Mouse (Mus musculus) thymus, postnatal 4 days (tissue): ENCODE measurements at regions not wholly inside any gene's neighbourhood (a gene's known extent, or its start where the extent isn't known, plus 50 kb on each side); places are given as distances from the start of the nearest gene placed in this dataset.

Experiments used
- DNase-seq: peaks from one replicate; pipeline ENCODE4 v3.0.0; 2021

DNA sequence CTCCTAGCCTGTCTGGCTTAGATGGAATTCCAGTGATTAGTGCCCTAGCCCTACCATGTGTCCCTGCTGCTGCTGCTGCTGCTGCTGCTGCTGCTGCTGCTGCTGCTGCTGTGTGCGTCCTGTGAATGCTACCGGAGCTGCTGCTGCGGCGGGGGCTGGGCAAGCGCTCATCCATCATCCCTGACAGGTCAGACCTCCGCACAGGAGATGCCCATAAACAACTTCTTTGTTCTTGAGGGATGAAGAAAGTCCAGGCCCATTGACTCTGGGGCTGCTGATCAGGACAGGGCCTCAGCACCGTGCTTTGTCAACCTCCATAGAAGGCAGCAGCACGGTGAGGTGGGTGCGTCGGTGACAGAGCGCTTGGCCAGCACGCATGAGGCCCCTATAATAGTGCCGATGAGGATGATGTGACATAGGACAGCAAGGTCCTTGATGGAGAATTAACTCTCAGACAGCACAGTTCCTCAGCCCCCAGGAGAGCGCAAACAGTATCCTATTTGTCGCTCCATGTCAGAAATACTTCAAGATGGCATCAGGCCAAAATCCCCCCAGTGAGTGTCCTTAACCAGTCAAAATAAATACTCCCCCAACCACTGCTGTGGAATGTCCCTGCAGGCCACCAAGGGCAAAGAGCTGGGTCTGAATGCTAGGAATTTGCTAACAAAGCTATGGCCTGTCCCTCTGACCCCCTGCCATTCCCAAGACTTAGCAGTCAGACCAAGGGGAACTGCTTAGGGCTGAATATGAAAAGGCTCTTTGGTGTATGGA lies 95.1 kb upstream of the Errfi1 start:
- no peak for DNase-seq

DNA sequence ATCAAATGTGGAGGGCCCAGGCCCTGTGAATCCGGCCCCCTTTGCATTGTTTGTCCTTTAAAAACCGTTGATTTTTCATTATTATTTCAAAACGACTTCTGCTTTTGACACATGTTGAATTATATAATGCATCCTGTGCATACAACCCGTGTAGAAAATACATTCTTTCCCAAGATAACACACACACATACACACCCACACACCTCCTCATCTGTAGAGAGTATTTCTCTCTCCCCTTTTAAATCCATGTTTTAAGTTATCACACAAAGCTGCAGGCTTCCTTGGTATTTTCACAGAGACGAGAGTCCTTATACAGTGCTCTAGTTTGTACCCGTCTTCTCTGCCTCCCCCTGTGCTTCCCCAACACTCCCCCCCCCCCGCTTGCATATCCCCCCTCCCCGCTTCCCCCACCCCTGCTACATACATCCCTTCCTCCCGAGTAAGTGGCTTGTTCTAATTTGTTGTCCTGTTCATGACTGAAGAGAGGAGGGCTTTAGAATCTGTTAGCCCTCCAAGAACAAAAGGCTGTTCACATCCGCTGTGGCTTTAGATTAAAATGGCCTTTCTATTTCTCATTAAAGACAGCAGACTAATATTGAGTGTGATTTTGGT lies 95.8 kb upstream of the Errfi1 start:
- no peak for DNase-seq

DNA sequence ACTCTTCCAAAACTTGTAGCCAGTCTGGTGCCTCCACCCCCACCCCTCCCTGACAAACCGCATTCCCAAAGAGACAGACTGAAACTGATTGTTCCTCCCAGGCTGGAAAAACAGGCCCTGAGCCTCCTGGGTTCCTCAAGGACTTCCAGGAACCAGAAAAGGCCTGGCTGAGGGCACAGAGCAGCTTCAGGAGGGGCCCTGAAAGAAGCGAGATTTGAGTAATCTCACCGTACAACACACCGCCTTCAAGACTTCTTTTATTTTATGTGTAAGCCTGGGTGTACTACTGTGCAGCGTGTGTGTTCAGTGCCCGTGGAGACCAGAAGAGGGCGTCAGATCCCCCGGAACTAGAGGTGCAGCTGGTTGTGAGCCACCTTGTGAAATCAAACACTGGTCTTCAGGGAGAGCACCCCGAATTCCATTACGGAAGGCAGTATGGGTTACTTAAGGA lies 96.4 kb upstream of the Errfi1 start:
- DNase-seq: peak; percentile 40

DNA sequence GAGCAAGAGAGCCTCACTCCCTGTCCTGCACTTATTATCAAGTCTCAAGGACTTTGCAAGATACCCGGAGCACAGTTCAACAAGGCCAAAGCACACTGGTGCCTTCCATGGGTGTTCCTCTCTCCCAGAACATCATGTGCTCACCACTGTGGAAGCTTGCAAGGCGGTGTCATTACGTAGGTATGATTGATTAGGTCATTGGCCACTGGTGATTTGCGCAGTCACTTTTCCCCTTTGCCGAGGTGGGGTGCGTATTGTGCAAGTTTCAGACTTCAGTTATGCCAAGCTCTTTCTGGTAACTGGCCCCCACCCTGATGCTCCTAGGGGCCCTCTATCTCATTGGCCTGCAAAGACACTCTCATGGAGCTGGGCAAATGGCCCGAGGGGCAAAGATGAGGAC lies 98.3 kb upstream of the Errfi1 start:
- DNase-seq: no peak

DNA sequence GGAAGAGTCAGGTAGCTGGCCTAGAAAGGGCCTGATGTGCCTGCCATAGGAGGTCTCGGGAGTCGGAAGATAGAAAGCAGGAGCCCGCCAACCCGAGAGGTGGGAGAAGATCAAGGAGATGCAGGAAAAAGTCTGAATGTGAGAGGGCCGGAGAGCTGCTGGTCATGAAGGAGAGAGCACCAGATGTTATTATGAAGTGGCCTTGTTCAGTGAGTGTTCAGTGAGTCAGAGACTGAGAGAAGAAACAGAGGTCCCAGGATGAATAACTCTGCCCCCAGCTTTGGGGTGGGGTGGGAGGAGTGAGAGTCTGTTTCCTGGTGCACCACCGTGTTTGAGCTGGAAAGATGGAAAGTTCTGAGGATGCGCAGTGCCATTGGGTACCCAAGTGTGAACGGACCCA lies 100.2 kb upstream of the Slc45a1 start:
- DNase-seq: no peak

DNA sequence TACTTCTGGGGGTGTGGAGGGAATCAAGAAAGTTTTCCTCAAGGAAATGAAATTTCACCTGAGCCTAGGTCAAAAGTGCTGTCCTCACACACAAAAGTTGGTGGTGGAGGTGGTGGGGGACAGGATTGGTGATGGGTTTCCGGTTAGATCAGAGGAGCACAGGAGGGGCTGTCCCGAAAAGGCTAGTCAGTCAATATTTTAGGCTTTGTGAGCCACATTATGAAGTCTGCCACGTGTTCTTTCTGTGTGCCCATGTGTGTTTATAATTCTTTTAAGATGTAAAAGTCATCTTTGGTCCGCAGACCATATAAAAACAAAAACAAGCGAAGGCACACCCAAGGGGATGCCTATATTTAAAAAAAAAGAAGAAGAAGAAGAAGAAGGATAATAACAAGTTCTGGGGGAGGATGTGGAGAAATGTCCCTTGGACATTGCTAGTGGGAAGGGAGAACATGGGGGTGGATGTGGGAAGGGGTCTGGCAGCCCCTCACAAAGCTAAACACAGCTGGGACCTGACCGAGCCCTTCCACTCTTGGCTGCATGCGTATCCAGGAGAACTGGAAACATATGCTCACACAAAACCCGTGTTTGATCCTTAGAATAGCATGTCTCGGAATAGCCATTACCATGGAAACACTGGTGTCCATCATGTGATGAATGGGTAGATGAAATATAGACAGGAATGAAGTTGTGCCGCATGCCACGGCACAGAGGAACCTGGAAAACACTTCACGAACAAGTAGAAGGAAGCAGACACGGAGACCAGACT lies 98.7 kb upstream of the Slc45a1 start:
- no peak for DNase-seq

DNA sequence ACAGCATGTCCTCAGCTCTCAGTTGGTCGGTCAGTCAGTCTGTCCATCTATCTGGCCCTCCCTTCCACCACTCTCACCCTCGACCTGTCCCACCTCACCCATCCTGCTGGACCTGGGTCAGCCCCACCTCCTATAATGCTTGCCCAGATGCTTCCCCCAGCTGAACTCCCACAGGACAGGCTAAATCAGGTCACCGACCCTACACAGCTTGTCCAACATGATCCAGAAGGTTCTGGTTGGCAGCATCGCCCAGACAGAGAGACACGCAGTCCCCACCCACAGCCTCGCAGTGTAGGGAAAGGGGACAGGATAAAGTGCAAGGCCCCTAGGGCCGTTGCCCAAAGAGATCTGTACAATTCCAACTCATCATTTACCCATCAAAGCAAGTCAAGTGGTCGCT lies 97.1 kb upstream of the Slc45a1 start:
- DNase-seq: no peak

DNA sequence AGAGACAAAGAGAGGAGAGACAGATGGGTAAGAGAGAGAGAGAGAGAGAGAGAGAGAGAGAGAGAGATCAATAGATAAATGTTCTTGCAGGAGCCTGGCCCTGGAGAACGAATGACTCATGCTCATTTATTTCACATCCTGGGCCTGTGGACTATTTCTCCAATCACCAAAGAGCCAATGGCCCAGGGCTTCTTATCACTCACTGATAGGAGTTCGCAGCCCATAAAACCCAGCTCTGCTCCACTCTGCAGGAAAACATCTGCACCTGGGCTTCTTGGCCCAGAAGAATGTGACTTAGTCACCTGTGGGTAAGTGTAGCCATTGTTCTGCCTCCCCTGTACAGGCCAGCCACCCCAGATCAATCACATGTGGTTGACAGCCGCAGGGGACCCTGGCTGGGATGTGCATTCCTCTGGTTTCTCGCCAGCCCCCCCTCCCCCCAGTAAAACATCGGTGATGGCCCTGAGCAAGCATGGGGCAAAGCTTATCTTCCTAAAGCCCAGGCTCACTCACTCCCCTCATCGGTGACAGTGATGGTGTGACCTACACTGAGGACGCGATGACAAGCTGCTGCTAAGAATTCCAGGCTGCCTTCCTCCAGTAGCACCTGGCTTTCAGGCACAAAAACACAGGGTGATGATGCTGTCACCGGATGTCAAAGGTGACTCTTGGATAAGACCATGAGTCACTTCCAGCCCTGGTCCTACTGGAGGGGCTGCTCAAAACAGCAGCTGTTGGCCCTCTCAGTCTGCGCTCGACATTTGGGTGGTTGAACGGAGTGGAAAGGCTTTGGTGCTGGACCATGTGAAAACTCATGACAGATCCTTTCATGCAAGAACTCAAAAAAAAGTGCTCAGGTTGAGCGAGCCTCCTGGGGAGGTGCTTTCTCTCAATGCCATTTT lies 96.4 kb upstream of the Slc45a1 start:
- DNase-seq: peak; percentile 17

DNA sequence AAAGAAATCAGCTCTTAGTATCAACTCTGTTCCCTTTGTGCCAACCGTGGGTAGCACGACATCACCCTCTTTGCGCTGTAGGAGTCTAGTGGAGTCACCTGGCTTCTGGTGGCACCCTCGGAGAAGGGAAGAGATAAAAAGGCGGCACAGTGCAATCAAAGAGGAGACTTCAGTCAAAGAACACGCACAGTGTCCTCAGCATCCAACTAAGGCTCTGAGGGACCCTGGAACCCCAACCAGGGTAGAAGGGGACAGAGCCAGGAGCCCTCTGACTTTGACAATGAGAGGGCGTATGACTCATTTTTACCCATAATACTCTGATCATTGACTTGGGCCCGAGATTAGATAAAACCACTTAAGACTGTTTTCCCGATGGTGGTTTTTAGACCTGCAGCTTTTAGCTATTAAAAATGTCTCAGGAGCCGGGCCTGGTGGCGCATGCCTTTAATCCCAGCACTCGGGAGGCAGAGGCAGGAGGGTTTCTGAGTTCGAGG lies 94.5 kb upstream of the Slc45a1 start:
- DNase-seq: peak; percentile 56

DNA sequence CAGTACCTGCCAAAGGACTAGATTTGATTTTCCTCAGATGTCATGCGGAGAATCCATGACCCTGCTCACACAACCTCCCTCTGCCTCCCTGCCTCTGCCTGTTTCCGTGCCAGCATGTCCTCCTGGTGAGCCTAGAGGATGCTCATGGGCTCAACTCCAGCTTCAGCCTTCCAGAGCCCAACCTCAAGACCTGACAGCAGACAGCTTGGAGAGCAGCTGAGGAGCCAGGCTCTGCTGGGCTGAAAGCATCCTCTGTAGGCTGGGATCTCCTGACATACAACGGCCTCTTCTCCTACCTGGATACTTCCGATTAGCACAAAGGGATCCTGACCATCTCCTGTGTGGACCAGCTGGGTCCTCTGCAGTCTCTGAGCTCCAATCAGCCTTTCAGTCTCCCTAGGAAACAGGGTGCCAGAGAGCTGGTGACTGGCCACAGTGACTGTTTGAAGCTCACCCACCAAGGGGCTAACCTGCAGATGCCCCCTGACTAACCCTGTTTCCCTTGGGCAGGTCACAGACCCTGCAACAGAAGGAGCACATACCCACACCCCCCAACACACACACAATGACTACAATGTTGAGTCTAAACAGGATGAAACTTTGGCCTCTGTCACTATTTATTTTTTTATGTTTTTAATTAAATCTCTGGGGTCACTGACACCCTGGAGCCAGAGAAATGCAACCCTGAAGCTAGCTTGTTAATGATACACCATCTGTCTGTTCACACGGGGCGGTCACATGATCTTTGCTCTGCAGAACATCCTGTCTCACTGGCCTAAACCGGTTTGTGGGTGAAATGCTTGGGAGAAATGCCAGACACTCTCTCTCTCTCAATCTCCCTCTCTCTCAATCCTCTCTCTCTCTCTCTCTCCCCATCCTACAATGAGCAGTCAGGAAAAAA lies 93.8 kb upstream of the Slc45a1 start:
- peak; percentile 62 for DNase-seq

DNA sequence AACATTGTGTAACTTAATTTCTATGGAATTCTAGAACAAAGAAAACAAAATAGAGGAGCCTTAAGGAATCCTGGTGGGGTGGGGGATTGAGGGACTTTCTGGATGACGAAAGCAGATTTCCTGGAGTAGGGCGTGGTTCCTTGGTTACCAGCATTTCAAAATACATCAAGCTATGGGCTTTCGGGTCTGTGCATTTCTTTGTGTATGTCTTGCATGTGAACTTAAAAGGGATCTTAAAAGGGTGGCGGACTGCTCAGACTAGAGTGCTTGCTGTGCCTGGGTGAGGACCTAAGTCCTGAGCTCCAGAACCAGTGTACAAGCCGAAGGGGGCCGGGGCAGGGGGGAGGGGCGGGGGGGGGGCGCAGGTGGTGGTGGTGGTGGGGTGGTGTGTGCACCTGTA lies 91.5 kb upstream of the Slc45a1 start:
- peak; percentile 27 for DNase-seq

DNA sequence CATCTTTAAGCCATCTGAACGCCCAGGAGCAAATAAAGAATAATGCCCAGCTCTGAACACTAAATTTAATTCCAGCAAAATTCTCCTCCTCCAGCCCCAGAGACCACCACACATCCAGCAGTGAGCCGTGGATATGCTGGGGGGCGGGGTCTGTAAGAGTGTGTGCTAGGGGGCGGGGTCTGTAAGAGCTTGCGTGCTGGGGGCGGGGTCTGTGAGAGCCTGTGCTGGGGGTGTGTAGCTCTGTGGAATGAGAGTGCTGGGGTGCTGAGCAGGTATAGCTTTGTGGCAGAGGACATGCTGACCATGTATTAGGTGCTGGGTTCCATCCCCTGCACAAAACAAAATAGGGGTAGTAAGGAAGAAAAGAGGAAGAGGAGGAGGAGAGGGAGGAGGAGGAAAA lies 91.1 kb upstream of the Slc45a1 start:
- peak; percentile 84 for DNase-seq

DNA sequence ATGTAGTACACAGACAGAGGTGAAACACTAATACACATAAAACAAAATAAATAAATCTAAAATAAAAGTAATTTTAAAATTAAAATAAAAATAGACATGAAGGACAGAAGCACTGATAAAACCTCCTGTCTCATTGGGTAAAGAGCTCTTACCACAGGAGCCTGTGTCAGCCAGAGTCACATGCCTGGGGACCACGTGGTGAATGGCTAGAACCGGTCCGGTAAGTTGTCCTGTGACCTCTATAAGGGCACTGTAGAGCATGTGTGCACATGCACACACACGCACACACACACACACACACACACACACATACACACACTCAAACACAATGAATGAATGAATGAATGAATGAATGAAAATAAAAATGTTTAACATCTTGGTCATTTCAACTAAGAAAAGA lies 89.8 kb upstream of the Slc45a1 start:
- DNase-seq: no peak

DNA sequence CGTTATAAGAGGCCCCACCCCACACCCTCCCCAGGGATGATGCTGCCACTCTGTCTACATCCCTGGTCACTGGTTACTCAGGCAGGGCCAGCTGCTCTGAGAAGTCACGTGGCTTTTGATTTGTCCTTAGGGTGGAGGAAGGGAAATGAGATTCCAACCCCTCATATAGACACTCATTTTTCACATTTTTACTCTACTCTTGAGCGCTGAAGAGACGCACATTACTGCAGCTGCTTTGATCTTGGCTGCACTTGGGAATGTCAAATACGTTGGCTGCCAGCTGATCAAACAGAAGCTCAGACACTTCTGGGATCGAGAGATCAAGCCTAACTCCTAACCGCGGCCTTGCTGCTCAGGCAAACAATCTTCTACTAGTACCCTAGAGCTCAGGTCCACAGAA lies 88.2 kb upstream of the Slc45a1 start:
- no peak for DNase-seq

DNA sequence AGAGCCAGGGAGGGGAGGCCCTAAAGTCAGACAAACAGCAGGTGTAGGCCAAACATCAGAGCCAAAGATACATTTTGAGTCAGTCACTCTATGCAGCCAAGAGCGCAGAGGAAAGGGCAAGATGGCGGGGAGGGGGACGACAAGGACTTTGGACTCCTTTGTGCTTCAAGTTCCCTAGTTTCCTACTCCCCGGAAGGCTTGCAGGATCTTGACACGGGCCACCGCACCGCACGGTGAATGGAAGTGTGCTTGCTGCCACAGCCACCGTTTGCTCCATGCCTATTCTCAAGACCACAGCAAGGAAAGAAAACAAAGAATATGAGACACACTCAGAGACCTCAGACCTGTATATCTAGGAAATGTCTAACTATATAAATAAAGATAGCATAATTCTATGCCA lies 86.8 kb upstream of the Slc45a1 start:
- no peak for DNase-seq

DNA sequence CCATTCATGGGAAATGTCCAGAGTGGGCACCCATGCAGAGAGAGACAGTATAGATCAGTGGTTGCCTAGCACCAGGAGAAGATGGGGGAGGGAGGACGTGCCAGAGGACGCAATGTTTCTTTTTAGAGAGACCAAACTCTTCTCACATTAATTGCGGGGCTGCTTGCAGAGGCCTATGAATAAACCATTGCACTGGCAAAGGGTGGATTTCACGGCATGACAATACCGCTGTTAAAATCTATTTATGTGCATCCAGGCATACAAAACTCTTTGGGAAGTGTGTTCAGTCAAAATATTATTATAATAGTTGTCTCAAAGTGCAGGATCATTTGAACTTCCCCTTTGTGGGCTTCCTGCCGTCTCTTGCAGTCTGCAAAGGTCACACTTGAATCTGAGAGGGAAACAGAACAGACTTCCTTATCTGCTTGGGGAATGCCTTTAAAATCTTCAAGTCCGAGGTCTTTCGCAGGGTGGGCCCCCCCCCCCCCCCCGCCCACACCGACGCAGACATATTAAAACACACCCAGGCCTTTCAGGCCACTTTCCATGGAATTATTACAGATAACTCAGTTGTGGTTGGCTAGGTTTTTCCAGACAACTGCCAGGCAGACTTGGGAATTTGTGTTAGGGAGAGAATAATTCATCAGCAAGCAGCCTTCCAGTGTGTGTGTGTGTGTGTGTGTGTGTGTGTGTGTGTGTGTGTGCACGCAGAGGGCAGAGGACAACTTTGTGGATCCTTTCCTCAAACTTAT lies 78.3 kb upstream of the Slc45a1 start:
- DNase-seq: no peak

DNA sequence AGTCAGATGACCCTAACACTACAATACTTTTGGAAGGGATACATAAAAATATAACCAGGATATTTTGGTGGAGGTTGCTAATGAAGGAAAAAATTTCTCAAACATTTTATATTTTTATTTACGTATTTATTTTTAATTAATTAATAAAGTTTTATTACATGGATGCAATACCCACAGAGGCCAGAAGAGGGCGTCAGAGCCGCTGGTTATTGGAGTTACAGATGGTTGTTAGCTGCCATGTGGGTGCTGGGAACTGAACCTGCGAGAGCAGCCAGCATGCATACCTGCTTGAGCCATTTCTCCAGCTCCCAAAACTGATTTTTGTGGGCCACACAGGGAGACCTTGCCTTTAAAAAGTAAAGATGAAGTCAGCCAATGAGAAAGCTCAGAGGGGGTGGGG lies 74.6 kb upstream of the Slc45a1 start:
- DNase-seq: no peak

DNA sequence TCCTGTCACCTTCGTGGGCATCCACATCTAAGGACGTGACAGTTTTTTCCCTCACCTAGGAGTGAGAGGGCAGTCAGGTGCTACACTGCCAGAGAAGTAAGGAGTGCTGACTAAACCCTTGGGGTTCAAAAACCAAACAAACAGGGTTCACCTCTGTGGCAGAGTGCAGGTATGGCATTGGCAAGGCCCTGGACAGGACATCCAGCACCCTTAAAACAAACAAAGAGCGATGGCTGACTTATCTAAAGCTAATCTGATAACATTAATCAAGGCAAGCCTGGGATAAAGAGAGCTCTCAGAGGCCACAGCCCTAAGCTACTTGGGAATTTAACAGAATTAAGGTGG lies 74.1 kb upstream of the Slc45a1 start:
- no peak for DNase-seq

DNA sequence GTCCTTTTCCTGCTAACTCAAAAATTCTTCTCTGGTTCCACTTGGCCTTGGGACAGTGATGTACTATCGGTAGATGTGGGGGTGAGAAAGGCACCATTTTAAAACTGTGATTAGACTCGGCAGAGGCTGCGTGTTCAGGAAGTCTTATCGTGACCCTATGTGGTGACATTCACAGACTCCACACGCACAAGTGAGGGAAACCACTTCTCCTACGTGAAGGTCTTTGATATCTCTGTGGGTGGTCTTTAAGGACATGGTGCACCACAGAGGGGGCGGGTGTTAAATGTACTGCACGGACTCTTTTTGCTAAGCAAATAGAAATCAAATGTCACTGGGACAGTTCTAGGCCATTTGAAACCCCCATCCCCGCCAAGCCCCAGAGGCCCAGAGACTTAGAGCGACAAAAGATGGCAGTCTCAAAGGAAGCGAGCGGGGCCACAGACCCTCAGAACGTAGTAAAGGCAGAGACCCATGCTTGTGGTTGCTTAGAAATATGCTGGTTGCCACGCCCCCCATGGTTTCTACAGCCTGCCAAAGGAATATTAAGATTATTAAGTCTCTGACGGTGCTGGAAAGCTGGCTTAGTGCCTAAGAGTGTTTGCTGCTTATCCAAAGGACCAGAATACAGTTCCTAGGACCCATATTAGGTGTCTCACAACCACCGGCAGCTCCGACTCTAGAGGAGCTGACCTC lies 73.6 kb upstream of the Slc45a1 start:
- DNase-seq: no peak

DNA sequence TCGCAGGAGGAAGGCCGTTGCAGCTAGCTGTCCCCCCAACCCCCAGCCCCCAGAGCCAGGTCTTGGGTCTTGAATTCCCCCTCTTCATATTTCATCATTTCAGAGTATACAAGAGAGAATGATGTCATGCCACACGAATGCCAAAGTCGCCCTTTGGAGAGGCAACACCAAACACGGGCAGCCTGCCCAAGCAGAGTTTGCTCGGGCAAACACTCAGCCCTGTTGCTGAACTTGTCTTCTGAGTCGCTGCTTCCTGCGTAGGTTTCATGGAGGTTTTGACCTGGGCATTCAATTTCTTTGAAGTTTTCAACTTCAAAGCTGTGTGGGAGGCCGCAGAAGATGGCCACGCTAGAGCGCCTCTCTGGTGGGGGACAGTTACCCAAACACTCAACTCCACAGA lies 72.8 kb upstream of the Slc45a1 start:
- no peak for DNase-seq
